Mouse (Mus musculus) hindbrain, embryonic 14.5 days (tissue): ENCODE data around the gene Capza3. TPM values are rescaled to one million over a fixed set of nuclear protein-coding genes. Genes with fewer than 3 reads are reported as not detected.

Experiments
- ATAC-seq: fragments of 200-750 bp; cut with Nextera tagmentation; 2 replicates; pipeline ENCODE4 v1.8.0; 2017; ENCODE audit warnings: moderate number of reproducible peaks, mild to moderate bottlenecking, moderate TSS enrichment, moderate library complexity; ENCODE audit not compliant: low FRiP score
- DNase-seq: peaks from one replicate; pipeline ENCODE4 v3.0.0-alpha.2; 2015; ENCODE audit warnings: low spot score
- H3K27ac ChIP-seq: fragments of 300-500 bp; sonication (generic); 2 replicates; pipeline ENCODE4 v1.5.1; 2014; ENCODE audit warnings: mild to moderate bottlenecking, moderate library complexity
- H3K27me3 ChIP-seq: fragments of 300-500 bp; sonication (generic); 2 replicates; pipeline ENCODE4 v1.6.1; 2014; ENCODE audit warnings: mild to moderate bottlenecking, low read length, mixed read lengths; ENCODE audit not compliant: control insufficient read depth, insufficient read depth
- H3K36me3 ChIP-seq: fragments of 300-500 bp; sonication (generic); replicated peaks from 2 replicates; pipeline ENCODE4 v1.6.1; 2014; ENCODE audit not compliant: control insufficient read depth, insufficient read depth
- H3K4me1 ChIP-seq: fragments of 300-500 bp; sonication (generic); replicated peaks from 2 replicates; pipeline ENCODE4 v1.6.1; 2014; ENCODE audit warnings: antibody characterized with exemption, low read length, mixed read lengths; ENCODE audit not compliant: control insufficient read depth, insufficient read depth
- H3K4me2 ChIP-seq: fragments of 300-500 bp; sonication (generic); replicated peaks from 2 replicates; pipeline ENCODE4 v1.6.1; 2014; ENCODE audit warnings: mild to moderate bottlenecking, moderate library complexity
- H3K4me3 ChIP-seq: fragments of 300-500 bp; sonication (generic); replicated peaks from 2 replicates; pipeline ENCODE4 v1.5.1; 2014; ENCODE audit warnings: mild to moderate bottlenecking, low read length
- H3K9ac ChIP-seq: fragments of 300-500 bp; sonication (generic); 2 replicates; pipeline ENCODE4 v1.6.1; 2014
- H3K9me3 ChIP-seq: fragments of 300-500 bp; sonication (generic); 2 replicates; pipeline ENCODE4 v1.6.1; 2016; ENCODE audit warnings: low read length; ENCODE audit not compliant: control insufficient read depth
- whole genome bisulfite sequencing: fragments of 180-500 bp; shearing (Covaris S2); extraction: QIAGEN DNeasy Blood & Tissue Kit; methylation state at CpG from one replicate; pipeline ENCODE4 v1.1.7; 2014; 5-methylcytosine and 5-hydroxymethylcytosine counted together
- polyA plus RNA-seq: library from polyadenylated mRNA; unstranded; fragments of >200 nt; fragmentation: Nextera tagmentation; extraction: Ambion mirVana; gene quantifications from 2 replicates; pipeline ENCODE4 v1.2.1, GENCODE M21; 2014

Capza3 gene
- polyA plus RNA-seq, 1 experiment from 2014 or later: not detected

DNA sequence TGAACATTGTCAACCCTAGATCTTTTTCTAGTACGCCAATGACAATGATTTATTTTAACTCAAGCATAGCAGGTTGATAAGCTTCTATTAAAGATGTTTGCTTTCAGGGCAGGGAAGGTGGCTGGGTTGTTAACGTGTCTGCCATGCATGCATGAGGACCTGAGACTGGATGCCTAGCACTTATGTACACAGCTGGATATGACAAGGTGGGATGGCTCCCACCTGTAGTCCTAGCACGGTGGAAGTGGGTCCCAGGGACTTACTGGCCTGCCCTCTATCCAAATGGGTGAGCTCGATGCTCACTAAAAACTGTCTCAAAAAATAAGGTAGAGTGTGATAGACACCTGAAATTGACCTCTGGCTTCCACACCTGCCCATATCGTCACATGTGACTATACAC lies 48.8 kb downstream of the Capza3 start:
- Histone ChIP-seq H3K4me1 (no peaks in the 10 kb centered on the region), H3K9me3 (no peaks in the 10 kb centered on the region), H3K4me3 (no peak overlapping the region), H3K27ac (no peak overlapping the region), H3K4me2 (no peak overlapping the region), H3K27me3 (no peaks in the 10 kb centered on the region), H3K36me3 (no peaks in the 10 kb centered on the region), H3K9ac (no peak overlapping the region)
- DNase-seq: no peak
- no peak for ATAC-seq
- WGBS: 85% methylated on average over 5 of the region's 5 CpGs

Other genes with a start within 250 kb of the Capza3 start
- 0.19 and 0.25 TPM in 2 replicates for gene Plcz1, start 205 bp downstream of the Capza3 start, polyA plus RNA-seq